Mouse (Mus musculus) CH12.LX (cell line): Measurements from ENCODE around the gene Txn2.

Experiments used
- CHD1 ChIP-seq: IDR thresholded peaks from 2 replicates; pipeline ENCODE4 v1.6.1; 2012; ENCODE audit warnings: low read depth, low read length, improper control_type of control experiment, inconsistent platforms
- E2F4 ChIP-seq: IDR thresholded peaks from 2 replicates; pipeline ENCODE4 v1.6.1; 2011; ENCODE audit warnings: low read depth, low read length, improper control_type of control experiment; ENCODE audit not compliant: insufficient replicate concordance
- MAX ChIP-seq: IDR thresholded peaks from 2 replicates; pipeline ENCODE4 v1.6.1; 2011; ENCODE audit warnings: low read length, improper control_type of control experiment
- MAZ ChIP-seq: IDR thresholded peaks from 2 replicates; pipeline ENCODE4 v1.6.1; 2012; ENCODE audit warnings: low read depth, mild to moderate bottlenecking, inconsistent platforms, low read length, improper control_type of control experiment, moderate library complexity
- NELFE ChIP-seq: IDR thresholded peaks from 2 replicates; pipeline ENCODE4 v1.6.1; 2011; ENCODE audit warnings: low read depth, low read length, improper control_type of control experiment

GRCm38 (mm10) chr15:77906545-77906944, 22.3 kb downstream of the Txn2 start:
- no peak for TF ChIP-seq E2F4
- no peak for TF ChIP-seq NELFE
- TF ChIP-seq MAX = no peak
- TF ChIP-seq MAZ = no peak
- no peak for TF ChIP-seq CHD1
